In the genomic region with DNA sequence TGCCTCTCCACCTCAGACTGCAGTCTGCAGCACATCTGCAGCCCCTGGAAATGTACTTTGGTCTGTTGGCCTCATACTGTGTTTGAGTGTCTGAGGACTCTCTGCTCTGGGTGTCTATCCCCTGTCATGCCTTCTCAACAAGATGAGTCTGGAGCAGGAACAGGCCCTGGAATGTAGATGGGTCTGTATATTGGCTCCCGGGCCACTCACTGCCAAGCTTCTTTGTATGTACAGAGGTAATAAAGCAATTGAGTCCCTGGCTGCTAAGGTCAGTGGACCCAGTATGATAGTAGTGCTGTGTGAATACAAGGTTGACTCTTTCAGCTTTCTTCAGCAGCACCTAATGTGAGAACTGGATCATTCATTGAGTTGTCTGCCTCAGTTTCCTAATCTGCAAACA, we compare ENCODE assay signal across 22 mouse cellular contexts.
"Had no signal": no experiment of that assay in that cellular context is flagged by ENCODE, and none has a peak within 500 bp of the region (broad histone marks: within the 10 kb centered on the region; RNA-seq: fewer than 3 reads in every experiment).

No protein-coding gene starts in this region.

- DNase-seq: gastrocnemius, postnatal 14 days; gastrocnemius, postnatal 36 days; heart, adult 18-20 months; heart, postnatal 10 days; kidney, adult 11 months; kidney, adult 2 months; kidney, adult 9 months; kidney, postnatal 14 days; kidney, postnatal 36 days; layer of hippocampus, adult 9-11 months; layer of hippocampus, postnatal 36 days; left cerebral cortex, postnatal 4 days had no signal

- H3K27me3 ChIP-seq: heart, embryonic 12.5 days; hindbrain, embryonic 13.5 days; hindbrain, embryonic 15.5 days; kidney, embryonic 15.5 days; limb, embryonic 13.5 days; limb, embryonic 15.5 days; liver, embryonic 12.5 days had no signal

- H3K27ac ChIP-seq: heart, embryonic 10.5 days; hindbrain, embryonic 13.5 days; hindbrain, embryonic 15.5 days; hindbrain, postnatal 0 days; kidney, embryonic 15.5 days; kidney, postnatal 0 days; limb, embryonic 13.5 days; limb, embryonic 15.5 days; liver, embryonic 12.5 days had no signal

- H3K4me3 ChIP-seq: heart, embryonic 10.5 days; heart, embryonic 12.5 days; hindbrain, embryonic 13.5 days; hindbrain, embryonic 15.5 days; kidney, embryonic 15.5 days; limb, embryonic 13.5 days; limb, embryonic 15.5 days; liver, embryonic 12.5 days had no signal

- H3K9ac ChIP-seq: heart, embryonic 12.5 days; hindbrain, embryonic 13.5 days; hindbrain, embryonic 15.5 days; kidney, embryonic 15.5 days; limb, embryonic 13.5 days; limb, embryonic 15.5 days; liver, embryonic 12.5 days had no signal

- H3K4me2 ChIP-seq: heart, embryonic 12.5 days; hindbrain, embryonic 13.5 days; hindbrain, embryonic 15.5 days; kidney, embryonic 15.5 days; limb, embryonic 13.5 days; limb, embryonic 15.5 days; liver, embryonic 12.5 days had no signal

- ATAC-seq: hindbrain, postnatal 0 days; liver, embryonic 12.5 days had no signal

- H3K4me1 ChIP-seq: heart, embryonic 10.5 days; heart, embryonic 12.5 days; hindbrain, embryonic 13.5 days; hindbrain, embryonic 15.5 days; kidney, embryonic 15.5 days; limb, embryonic 13.5 days; limb, embryonic 15.5 days; liver, embryonic 12.5 days had no signal

- H3K9me3 ChIP-seq: heart, embryonic 10.5 days; heart, embryonic 12.5 days; hindbrain, embryonic 13.5 days; hindbrain, embryonic 15.5 days; kidney, embryonic 15.5 days; limb, embryonic 13.5 days; limb, embryonic 15.5 days; liver, embryonic 12.5 days had no signal
